Mouse (Mus musculus): ENCODE results near the gene Epyc. TPM values are rescaled to one million over a fixed set of nuclear protein-coding genes. Genes with fewer than 3 reads are reported as not detected.
"Not testable (repeated sequence)": the region's sequence is repeated elsewhere in the genome, so short reads cannot be mapped to it uniquely, and the experiment has no call there.

Epyc gene
- polyA plus RNA-seq, 1 experiment from 2014 or later = 30.1 TPM

GRCm38 (mm10) chr10:97715289-97715906 is 71.5 kb downstream of the Epyc start:
- whole genome bisulfite sequencing = 91% methylated on average over 3 of the region's 3 CpGs

GRCm38 (mm10) chr10:97717233-97717632 is 73.4 kb downstream of the Epyc start:
- H3K4me2 ChIP-seq (replicated peaks) = no peak overlapping the region
- H3K9me3 ChIP-seq = no peaks in the 10 kb centered on the region
- 0 out of 2 replicates have a peak, but pooled peaks cover 3% of the 10 kb centered on the region for H3K4me1 ChIP-seq
- 59% methylated on average over 1 of the region's 1 CpGs for WGBS
- no peaks in the 10 kb centered on the region for H3K27me3 ChIP-seq
- ATAC-seq (ENCODE audit: low FRiP score, low read depth) = no peak
- H3K27ac ChIP-seq = no peak overlapping the region
- H3K36me3 ChIP-seq = no peaks in the 10 kb centered on the region
- H3K9ac ChIP-seq = no peak overlapping the region
- no peak overlapping the region for H3K4me3 ChIP-seq

More at GRCm38 (mm10) chr10:97715289-97715906, 71.5 kb downstream of the Epyc start:
- H3K4me3 ChIP-seq = no peak overlapping the region
- no peak overlapping the region for H3K4me2 ChIP-seq (replicated peaks)
- no peak overlapping the region for H3K9ac ChIP-seq
- no peaks in the 10 kb centered on the region for H3K9me3 ChIP-seq
- no peaks in the 10 kb centered on the region for H3K36me3 ChIP-seq
- ATAC-seq (ENCODE audit: low FRiP score, low read depth) = no peak
- no peaks in the 10 kb centered on the region for H3K27me3 ChIP-seq
- H3K27ac ChIP-seq = no peak overlapping the region
- 0 out of 2 replicates have a peak, but pooled peaks cover 3% of the 10 kb centered on the region for H3K4me1 ChIP-seq

GRCm38 (mm10) chr10:97718021-97718420 is 74.2 kb downstream of the Epyc start:
- Histone ChIP-seq H3K4me1 (0 out of 2 replicates have a peak, but pooled peaks cover 3% of the 10 kb centered on the region), H3K27ac (no peak overlapping the region), H3K4me2 (replicated peaks) (no peak overlapping the region), H3K9ac (no peak overlapping the region), H3K9me3 (no peaks in the 10 kb centered on the region), H3K27me3 (no peaks in the 10 kb centered on the region), H3K36me3 (no peaks in the 10 kb centered on the region), H3K4me3 (no peak overlapping the region)
- ATAC-seq (ENCODE audit: low FRiP score, low read depth) = no peak
- WGBS = 57% methylated on average over 2 of the region's 2 CpGs

- H3K27me3 ChIP-seq = no peaks in the 10 kb centered on the region
- H3K9ac ChIP-seq = no peak overlapping the region
- H3K36me3 ChIP-seq = no peaks in the 10 kb centered on the region
- H3K4me1 ChIP-seq = 0 out of 2 replicates have a peak, but pooled peaks cover 3% of the 10 kb centered on the region
- 68% methylated on average over 1 of the region's 1 CpGs for WGBS
- no peak overlapping the region for H3K27ac ChIP-seq
- H3K4me3 ChIP-seq = no peak overlapping the region
- no peak for ATAC-seq (ENCODE audit: low FRiP score, low read depth)
- no peak overlapping the region for H3K4me2 ChIP-seq (replicated peaks)
- H3K9me3 ChIP-seq = no peaks in the 10 kb centered on the region
Observed at GRCm38 (mm10) chr10:97720625-97721024, 76.8 kb downstream of the Epyc start.

GRCm38 (mm10) chr10:97722709-97723108 is 78.8 kb downstream of the Epyc start:
- ATAC-seq (ENCODE audit: low FRiP score, low read depth) = no peak
- Histone ChIP-seq H3K9me3 (no peaks in the 10 kb centered on the region), H3K4me1 (0 out of 2 replicates have a peak, but pooled peaks cover 3% of the 10 kb centered on the region), H3K4me2 (replicated peaks) (no peak overlapping the region), H3K36me3 (no peaks in the 10 kb centered on the region), H3K4me3 (no peak overlapping the region), H3K27ac (no peak overlapping the region), H3K27me3 (no peaks in the 10 kb centered on the region), H3K9ac (no peak overlapping the region)
- WGBS = 96% methylated on average over 9 of the region's 9 CpGs

- Histone ChIP-seq H3K4me3 (no peak overlapping the region), H3K27me3 (no peaks in the 10 kb centered on the region), H3K4me1 (no peaks in the 10 kb centered on the region), H3K9ac (no peak overlapping the region), H3K4me2 (replicated peaks) (no peak overlapping the region), H3K27ac (no peak overlapping the region), H3K36me3 (no peaks in the 10 kb centered on the region), H3K9me3 (no peaks in the 10 kb centered on the region)
- 37% methylated on average over 1 of the region's 1 CpGs for WGBS
- ATAC-seq (ENCODE audit: low FRiP score, low read depth) = no peak
Observed at GRCm38 (mm10) chr10:97725929-97726328, 82.1 kb downstream of the Epyc start.

GRCm38 (mm10) chr10:97726655-97727054 is 82.8 kb downstream of the Epyc start, which contains the start of gene C030005K15Rik:
Gene C030005K15Rik, minus strand, starts transcription at chr10:97726755.
- ATAC-seq (ENCODE audit: low FRiP score, low read depth); H3K4me1 ChIP-seq; H3K36me3 ChIP-seq; H3K27ac ChIP-seq; H3K4me2 ChIP-seq (replicated peaks); H3K27me3 ChIP-seq; H3K9ac ChIP-seq; H3K4me3 ChIP-seq; H3K9me3 ChIP-seq: not testable (repeated sequence)

Other genes starting within 250 kb of the Epyc start
- 302 and 322 TPM in 2 replicates for gene Dcn, start 164.5 kb upstream of the Epyc start, polyA plus RNA-seq (2015; fragmentation: Nextera tagmentation; extraction: Ambion mirVana)
- gene Lum, start 78.9 kb upstream of the Epyc start, polyA plus RNA-seq (2015; fragmentation: Nextera tagmentation; extraction: Ambion mirVana) = 330 and 358 TPM in 2 replicates
- 76.1 and 78.8 TPM in 2 replicates for gene Kera, start 37.2 kb upstream of the Epyc start, polyA plus RNA-seq (2015; fragmentation: Nextera tagmentation; extraction: Ambion mirVana)
- 0.10 TPM in 1 of 2 replicates, not detected in the other for gene Ccer1, start 49.0 kb downstream of the Epyc start, polyA plus RNA-seq (2015; fragmentation: Nextera tagmentation; extraction: Ambion mirVana)
- gene C030005K15Rik, start 82.7 kb downstream of the Epyc start, polyA plus RNA-seq (2015; fragmentation: Nextera tagmentation; extraction: Ambion mirVana) = not detected in 2 replicates